Mouse (Mus musculus) G1E (cell line): ENCODE results near the gene Olfr638.

ENCODE experiments used
- CTCF ChIP-seq: IDR thresholded peaks from 2 replicates; pipeline ENCODE4 v1.5.1; 2012; ENCODE audit warnings: low read depth, low read length, inconsistent platforms, mixed read lengths
- GATA1 ChIP-seq: IDR thresholded peaks from 2 replicates; pipeline ENCODE4 v1.6.1; 2012; ENCODE audit warnings: borderline replicate concordance, low read length, inconsistent platforms, mixed read lengths
- GATA2 ChIP-seq: IDR thresholded peaks from 2 replicates; pipeline ENCODE4 v1.6.1; 2012; ENCODE audit warnings: low read depth, low read length, inconsistent platforms, borderline replicate concordance
- POLR2AphosphoS5 ChIP-seq: IDR thresholded peaks from 2 replicates; pipeline ENCODE4 v1.6.1; 2012; ENCODE audit warnings: low read depth, low read length, inconsistent platforms; ENCODE audit not compliant: insufficient replicate concordance
- TAL1 ChIP-seq: conservative IDR thresholded peaks from 2 replicates; pipeline ENCODE4 v1.6.1; 2012; ENCODE audit warnings: low read depth, low read length, inconsistent platforms, mixed read lengths

- TF ChIP-seq CTCF (no peak), GATA1 (no peak), TAL1 (no peak), POLR2AphosphoS5 (no peak), GATA2 (no peak)
Measured at GRCm38 (mm10) chr7:103999124-103999523, 578 bp downstream of the Olfr638 start.
